22 mouse cellular contexts compared by ENCODE assay signal in genomic region chr17:84018817-84019216, GRCm38 (mm10).
A peak's percentile ranks its signal among the peaks of the same experiment; 100 is the strongest.
DNase-seq lines count a peak whose midpoint lies in the region; ATAC-seq lines count a peak whose summit lies in the region.
"Had no signal": no experiment of that assay in that cellular context is flagged by ENCODE, and none has a peak within 500 bp of the region (broad histone marks: within the 10 kb centered on the region; RNA-seq: fewer than 3 reads in every experiment).

No protein-coding gene starts in this region.

- no peaks in the 10 kb centered on the region for H3K27me3 ChIP-seq in midbrain, embryonic 13.5 days
- H3K27me3 ChIP-seq: embryonic facial prominence, embryonic 12.5 days; forebrain, embryonic 13.5 days; forebrain, embryonic 15.5 days had no signal

- peak; percentile 45 for DNase-seq in CD4-positive helper T cell, adult 2 months (ENCODE audit: low read depth, low spot score)
- DNase-seq in naive thymus-derived CD4-positive, alpha-beta T cell, adult 2 months (ENCODE audit: low read depth): peak; percentile 70
- no peak for DNase-seq in embryo, embryonic 10 days (ENCODE audit: low spot score)
- DNase-seq in frontal cortex, adult 2 months (ENCODE audit: extremely low spot score in 1 of 2, low spot score in 1 of 2): no peak
- DNase-seq: adrenal gland, adult 2 months; adrenal gland, postnatal 10 days; adrenal gland, postnatal 25 days; B cell, adult 2 months; cerebellum, adult 11 months; cerebellum, adult 18-20 months; cerebellum, adult 8-10 months; cerebellum, adult 9-11 months; cerebellum, postnatal 14 days; cerebellum, postnatal 36 days; forebrain, postnatal 0 days had no signal

- no peaks in the 10 kb centered on the region for H3K36me3 ChIP-seq in midbrain, embryonic 13.5 days
- H3K36me3 ChIP-seq: embryonic facial prominence, embryonic 12.5 days; forebrain, embryonic 15.5 days had no signal

- no peak overlapping the region for H3K4me2 ChIP-seq in midbrain, embryonic 13.5 days (replicated peaks)
- H3K4me2 ChIP-seq: embryonic facial prominence, embryonic 12.5 days; forebrain, embryonic 13.5 days; forebrain, embryonic 15.5 days had no signal

- peak; percentile 37 for ATAC-seq in CD4-positive, CD25-positive, alpha-beta regulatory T cell, adult 4 months
- peak; percentile 45 for ATAC-seq in activated CD4-positive, CD25-positive, alpha-beta regulatory T cell, adult 4 months
- ATAC-seq in midbrain, embryonic 13.5 days: no peak
- ATAC-seq: forebrain, embryonic 13.5 days; forebrain, embryonic 15.5 days; forebrain, postnatal 0 days had no signal

- H3K4me1 ChIP-seq in midbrain, embryonic 13.5 days (replicated peaks): no peaks in the 10 kb centered on the region
- H3K4me1 ChIP-seq: embryonic facial prominence, embryonic 10.5 days; embryonic facial prominence, embryonic 12.5 days; forebrain, embryonic 13.5 days; forebrain, embryonic 15.5 days had no signal

- H3K4me3 ChIP-seq in midbrain, embryonic 13.5 days (replicated peaks): no peak overlapping the region
- H3K4me3 ChIP-seq: embryonic facial prominence, embryonic 10.5 days; embryonic facial prominence, embryonic 12.5 days; forebrain, embryonic 13.5 days; forebrain, embryonic 15.5 days had no signal

- H3K9me3 ChIP-seq in midbrain, embryonic 13.5 days: no peaks in the 10 kb centered on the region
- H3K9me3 ChIP-seq: forebrain, embryonic 13.5 days; forebrain, embryonic 15.5 days had no signal

- WGBS in midbrain, embryonic 13.5 days: 73% methylated on average over 1 of the region's 1 CpGs

- H3K9ac ChIP-seq in midbrain, embryonic 13.5 days (replicated peaks): no peak overlapping the region
- H3K9ac ChIP-seq: embryonic facial prominence, embryonic 12.5 days; forebrain, embryonic 13.5 days; forebrain, embryonic 15.5 days; forebrain, postnatal 0 days had no signal

- no peak overlapping the region for H3K27ac ChIP-seq in midbrain, embryonic 13.5 days
- H3K27ac ChIP-seq: embryonic facial prominence, embryonic 10.5 days; embryonic facial prominence, embryonic 12.5 days; forebrain, embryonic 13.5 days; forebrain, embryonic 15.5 days had no signal

Comparison
In these comparisons a context has a peak if more than half of its experiments do, and no peak if none do; other contexts are left out.
1. DNase-seq: peak in CD4-positive helper T cell, adult 2 months (single experiment) and naive thymus-derived CD4-positive, alpha-beta T cell, adult 2 months (single experiment); none in embryo, embryonic 10 days (single experiment) and frontal cortex, adult 2 months (0 of 2).